Mouse (Mus musculus): ENCODE data around the gene Cyb5r1. TPM values are rescaled to one million over a fixed set of nuclear protein-coding genes. Genes with fewer than 3 reads are reported as not detected.

The Cyb5r1 gene
- polyA plus RNA-seq, 1 experiment from 2014 or later: 31.5 TPM

GRCm38 (mm10) chr1:134374124-134374523 lies 31.2 kb upstream of the Cyb5r1 start:
- no peak overlapping the region for H3K9ac ChIP-seq (ENCODE audit: low read depth, low read length)
- H3K27ac ChIP-seq (replicated peaks; ENCODE audit: low read depth, low read length): no peak overlapping the region
- H3K9me3 ChIP-seq (ENCODE audit: control insufficient read depth, low read length): no peaks in the 10 kb centered on the region
- ATAC-seq (ENCODE audit: low read depth) (no peak), DNase-seq (ENCODE audit: low spot score) (no peak)
- H3K4me1 ChIP-seq (ENCODE audit: control insufficient read depth, insufficient read depth, low read length): no peaks in the 10 kb centered on the region
- no peak overlapping the region for H3K4me2 ChIP-seq (ENCODE audit: low read depth, low read length)
- H3K27me3 ChIP-seq (replicated peaks; ENCODE audit: control insufficient read depth, insufficient read depth, low read length): no peaks in the 10 kb centered on the region
- H3K36me3 ChIP-seq (ENCODE audit: control insufficient read depth, insufficient read depth, low read length): no peaks in the 10 kb centered on the region
- 55% methylated on average over 2 of the region's 2 CpGs for WGBS
- H3K4me3 ChIP-seq (ENCODE audit: low read depth, low read length): no peak overlapping the region

- H3K27ac ChIP-seq (replicated peaks; ENCODE audit: low read depth, low read length): no peak overlapping the region
- no peak for DNase-seq (ENCODE audit: low spot score)
- no peak for ATAC-seq (ENCODE audit: low read depth)
Observed at GRCm38 (mm10) chr1:134381051-134381450, 24.3 kb upstream of the Cyb5r1 start.

GRCm38 (mm10) chr1:134381795-134382625 lies 23.3 kb upstream of the Cyb5r1 start:
- H3K9me3 ChIP-seq (ENCODE audit: control insufficient read depth, low read length): no peaks in the 10 kb centered on the region
- H3K4me1 ChIP-seq (ENCODE audit: control insufficient read depth, insufficient read depth, low read length): peaks cover 10% of the 10 kb centered on the region; the same call in 1 of the 2 replicates
- H3K4me3 ChIP-seq (ENCODE audit: low read depth, low read length): peak overlapping the region; percentile 32
- H3K27me3 ChIP-seq (replicated peaks; ENCODE audit: control insufficient read depth, insufficient read depth, low read length): no peaks in the 10 kb centered on the region
- H3K9ac ChIP-seq (ENCODE audit: low read depth, low read length): peak overlapping the region; percentile 55
- ATAC-seq (ENCODE audit: low read depth): no peak
- H3K4me2 ChIP-seq (ENCODE audit: low read depth, low read length): peak overlapping the region; percentile 58
- H3K27ac ChIP-seq (replicated peaks; ENCODE audit: low read depth, low read length): no peak overlapping the region
- no peaks in the 10 kb centered on the region for H3K36me3 ChIP-seq (ENCODE audit: control insufficient read depth, insufficient read depth, low read length)
- 6% methylated on average over 19 of the region's 19 CpGs for WGBS
- DNase-seq (ENCODE audit: low spot score): no peak

More at GRCm38 (mm10) chr1:134381051-134381450, 24.3 kb upstream of the Cyb5r1 start:
- WGBS: 85% methylated on average over 2 of the region's 2 CpGs
- Histone ChIP-seq H3K4me2 (ENCODE audit: low read depth, low read length) (no peak overlapping the region), H3K9ac (ENCODE audit: low read depth, low read length) (no peak overlapping the region), H3K4me3 (ENCODE audit: low read depth, low read length) (no peak overlapping the region), H3K27me3 (replicated peaks; ENCODE audit: control insufficient read depth, insufficient read depth, low read length) (no peaks in the 10 kb centered on the region), H3K4me1 (ENCODE audit: control insufficient read depth, insufficient read depth, low read length) (peaks cover 10% of the 10 kb centered on the region; the same call in 1 of the 2 replicates), H3K36me3 (ENCODE audit: control insufficient read depth, insufficient read depth, low read length) (no peaks in the 10 kb centered on the region), H3K9me3 (ENCODE audit: control insufficient read depth, low read length) (no peaks in the 10 kb centered on the region)

- DNase-seq (ENCODE audit: low spot score) (no peak), ATAC-seq (ENCODE audit: low read depth) (no peak)
- WGBS: 79% methylated on average over 4 of the region's 4 CpGs
- Histone ChIP-seq H3K27ac (replicated peaks; ENCODE audit: low read depth, low read length) (no peak overlapping the region), H3K9me3 (ENCODE audit: control insufficient read depth, low read length) (no peaks in the 10 kb centered on the region), H3K4me1 (ENCODE audit: control insufficient read depth, insufficient read depth, low read length) (peaks cover 10% of the 10 kb centered on the region; the same call in 1 of the 2 replicates), H3K27me3 (replicated peaks; ENCODE audit: control insufficient read depth, insufficient read depth, low read length) (no peaks in the 10 kb centered on the region), H3K4me3 (ENCODE audit: low read depth, low read length) (no peak overlapping the region), H3K4me2 (ENCODE audit: low read depth, low read length) (no peak overlapping the region), H3K9ac (ENCODE audit: low read depth, low read length) (no peak overlapping the region), H3K36me3 (ENCODE audit: control insufficient read depth, insufficient read depth, low read length) (no peaks in the 10 kb centered on the region)
Observed at GRCm38 (mm10) chr1:134384581-134384980, 20.8 kb upstream of the Cyb5r1 start.

GRCm38 (mm10) chr1:134385176-134385575 lies 20.2 kb upstream of the Cyb5r1 start:
- Histone ChIP-seq H3K4me3 (ENCODE audit: low read depth, low read length) (no peak overlapping the region), H3K27ac (replicated peaks; ENCODE audit: low read depth, low read length) (no peak overlapping the region), H3K9me3 (ENCODE audit: control insufficient read depth, low read length) (no peaks in the 10 kb centered on the region), H3K27me3 (replicated peaks; ENCODE audit: control insufficient read depth, insufficient read depth, low read length) (no peaks in the 10 kb centered on the region), H3K36me3 (ENCODE audit: control insufficient read depth, insufficient read depth, low read length) (no peaks in the 10 kb centered on the region), H3K4me2 (ENCODE audit: low read depth, low read length) (no peak overlapping the region), H3K4me1 (ENCODE audit: control insufficient read depth, insufficient read depth, low read length) (peaks cover 10% of the 10 kb centered on the region; the same call in 1 of the 2 replicates), H3K9ac (ENCODE audit: low read depth, low read length) (no peak overlapping the region)
- no peak for ATAC-seq (ENCODE audit: low read depth)
- DNase-seq (ENCODE audit: low spot score): no peak

- DNase-seq (ENCODE audit: low spot score): no peak
- no peaks in the 10 kb centered on the region for H3K36me3 ChIP-seq (ENCODE audit: control insufficient read depth, insufficient read depth, low read length)
Observed at GRCm38 (mm10) chr1:134385666-134386065, 19.7 kb upstream of the Cyb5r1 start, which contains the start of gene 4933406M09Rik. Gene 4933406M09Rik, plus strand, starts transcription at chr1:134385940.

GRCm38 (mm10) chr1:134393827-134394226 lies 11.5 kb upstream of the Cyb5r1 start:
- Histone ChIP-seq H3K4me3 (ENCODE audit: low read depth, low read length) (no peak overlapping the region), H3K36me3 (ENCODE audit: control insufficient read depth, insufficient read depth, low read length) (no peaks in the 10 kb centered on the region), H3K9me3 (ENCODE audit: control insufficient read depth, low read length) (no peaks in the 10 kb centered on the region), H3K27ac (replicated peaks; ENCODE audit: low read depth, low read length) (no peak overlapping the region), H3K4me2 (ENCODE audit: low read depth, low read length) (no peak overlapping the region), H3K27me3 (replicated peaks; ENCODE audit: control insufficient read depth, insufficient read depth, low read length) (no peaks in the 10 kb centered on the region), H3K4me1 (ENCODE audit: control insufficient read depth, insufficient read depth, low read length) (no peaks in the 10 kb centered on the region), H3K9ac (ENCODE audit: low read depth, low read length) (no peak overlapping the region)
- WGBS: 50% methylated on average over 5 of the region's 5 CpGs
- ATAC-seq (ENCODE audit: low read depth) (no peak), DNase-seq (ENCODE audit: low spot score) (peak; percentile 13)

More at GRCm38 (mm10) chr1:134385666-134386065, 19.7 kb upstream of the Cyb5r1 start, which contains the start of gene 4933406M09Rik:
- Histone ChIP-seq H3K9ac (ENCODE audit: low read depth, low read length) (no peak within 1 kb of the TSS), H3K9me3 (ENCODE audit: control insufficient read depth, low read length) (no peaks in the 10 kb centered on the region), H3K4me3 (ENCODE audit: low read depth, low read length) (no peak within 1 kb of the TSS), H3K27ac (replicated peaks; ENCODE audit: low read depth, low read length) (no peak within 1 kb of the TSS), H3K4me1 (ENCODE audit: control insufficient read depth, insufficient read depth, low read length) (peaks cover 10% of the 10 kb centered on the region; the same call in 1 of the 2 replicates), H3K27me3 (replicated peaks; ENCODE audit: control insufficient read depth, insufficient read depth, low read length) (no peaks in the 10 kb centered on the region), H3K4me2 (ENCODE audit: low read depth, low read length) (no peak within 1 kb of the TSS)
- ATAC-seq (ENCODE audit: low read depth): no peak
- whole genome bisulfite sequencing: 100% methylated on average over 1 of the region's 1 CpGs

GRCm38 (mm10) chr1:134398210-134398609 lies 7.1 kb upstream of the Cyb5r1 start:
- DNase-seq (ENCODE audit: low spot score) (no peak), ATAC-seq (ENCODE audit: low read depth) (no peak)
- Histone ChIP-seq H3K4me1 (ENCODE audit: control insufficient read depth, insufficient read depth, low read length) (no peaks in the 10 kb centered on the region), H3K36me3 (ENCODE audit: control insufficient read depth, insufficient read depth, low read length) (no peaks in the 10 kb centered on the region), H3K27me3 (replicated peaks; ENCODE audit: control insufficient read depth, insufficient read depth, low read length) (no peaks in the 10 kb centered on the region), H3K4me3 (ENCODE audit: low read depth, low read length) (no peak overlapping the region), H3K4me2 (ENCODE audit: low read depth, low read length) (no peak overlapping the region), H3K9me3 (ENCODE audit: control insufficient read depth, low read length) (0 out of 2 replicates have a peak, but pooled peaks cover 4% of the 10 kb centered on the region), H3K27ac (replicated peaks; ENCODE audit: low read depth, low read length) (no peak overlapping the region), H3K9ac (ENCODE audit: low read depth, low read length) (no peak overlapping the region)
- 88% methylated on average over 12 of the region's 12 CpGs for WGBS
